Mouse (Mus musculus): Measurements from ENCODE around the gene Il18r1. TPM values are rescaled to one million over a fixed set of nuclear protein-coding genes. Genes with fewer than 3 reads are reported as not detected.
A peak's percentile ranks its signal among the peaks of the same experiment; 100 is the strongest.

Il18r1 gene
- total RNA-seq, 2 experiments from 2014 or later: 1.4 to 2.1 TPM

GRCm38 (mm10) chr1:40494594-40494993 is 29.2 kb downstream of the Il18r1 start:
- no peak for DNase-seq

DNA sequence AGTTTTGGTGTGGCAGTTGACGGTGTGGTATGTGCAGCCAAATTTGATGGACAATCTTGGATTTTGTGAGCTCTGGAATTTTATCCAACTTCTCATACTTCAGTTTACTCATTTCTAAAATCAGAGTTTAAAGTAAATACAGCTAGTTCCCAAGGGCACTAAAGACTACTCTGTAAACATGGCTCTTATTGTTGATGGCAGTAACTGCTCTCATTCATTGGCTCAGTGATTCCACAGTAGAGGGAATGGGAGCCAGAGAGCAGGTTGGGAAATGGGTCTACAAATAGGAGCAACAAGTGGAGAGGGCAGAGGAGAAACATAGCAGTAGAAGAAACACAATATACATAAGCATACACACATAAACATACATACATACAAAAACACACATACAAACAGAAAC is 34.4 kb downstream of the Il18r1 start:
- DNase-seq: no peak

- no peak for DNase-seq
Measured at GRCm38 (mm10) chr1:40501126-40501525, 35.8 kb downstream of the Il18r1 start.

GRCm38 (mm10) chr1:40501546-40502398 is 36.4 kb downstream of the Il18r1 start:
- no peak for DNase-seq

DNA sequence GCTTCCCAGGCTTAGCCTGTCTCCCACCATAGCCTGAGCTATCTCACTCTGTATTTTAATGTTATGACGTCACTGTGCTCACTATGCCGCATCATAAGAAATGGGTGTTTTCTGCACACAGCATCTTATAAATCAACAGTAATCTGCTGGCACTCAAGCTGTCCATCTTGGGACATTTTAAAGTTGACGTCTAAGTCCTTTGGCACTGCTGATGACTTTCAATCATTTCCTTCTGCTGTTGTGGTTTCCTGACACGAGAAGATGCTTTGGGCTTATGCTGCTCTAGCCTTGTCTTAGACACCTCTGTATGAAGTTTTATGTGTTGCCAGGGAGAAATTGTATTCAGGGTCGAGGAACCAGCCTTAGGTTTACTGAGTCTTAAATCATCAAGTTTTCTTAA is 39.2 kb downstream of the Il18r1 start:
- DNase-seq: no peak

DNA sequence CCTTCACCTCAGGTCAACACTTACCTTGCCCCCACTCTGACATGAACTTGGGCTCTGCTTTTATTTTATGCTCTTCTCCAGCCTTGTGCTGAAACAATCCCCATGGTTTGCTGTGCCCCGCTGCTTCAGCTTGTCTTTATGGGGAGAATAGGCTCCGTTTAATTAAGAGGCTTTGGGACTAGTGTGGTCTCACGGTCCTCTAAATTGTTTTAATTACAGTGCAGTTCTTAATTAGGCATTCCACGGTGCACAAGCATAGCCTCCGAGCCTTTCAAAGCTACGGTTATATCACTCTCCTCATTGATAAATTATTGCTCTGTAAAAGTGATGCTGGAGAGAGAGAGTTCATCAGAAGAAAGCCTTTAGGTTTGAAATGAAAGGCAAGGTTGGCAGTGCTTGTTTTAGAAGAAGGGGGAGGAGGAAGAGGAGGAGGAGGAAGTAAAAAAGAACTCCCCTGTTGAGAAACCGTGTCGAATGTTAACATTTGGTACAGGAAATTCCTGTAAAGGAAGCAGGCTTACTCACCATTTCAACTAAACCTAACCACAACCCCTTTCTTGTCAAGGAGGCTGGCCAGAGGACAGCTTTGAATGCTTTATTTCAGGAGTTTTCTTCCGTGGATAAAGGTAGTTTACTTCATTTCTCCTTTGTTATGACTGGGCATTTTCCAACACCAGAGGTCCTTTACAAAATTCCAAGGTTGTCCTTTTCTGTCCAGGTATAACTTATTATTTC is 49.7 kb downstream of the Il18r1 start, which contains the start of gene Il18rap:
Il18rap (plus strand) TSS at position 512 of the 735 bp plus-strand sequence.
- DNase-seq: peak in 1 of 2 experiments; percentile 1

GRCm38 (mm10) chr1:40516364-40516763 is 51.0 kb downstream of the Il18r1 start:
- no peak for DNase-seq

DNA sequence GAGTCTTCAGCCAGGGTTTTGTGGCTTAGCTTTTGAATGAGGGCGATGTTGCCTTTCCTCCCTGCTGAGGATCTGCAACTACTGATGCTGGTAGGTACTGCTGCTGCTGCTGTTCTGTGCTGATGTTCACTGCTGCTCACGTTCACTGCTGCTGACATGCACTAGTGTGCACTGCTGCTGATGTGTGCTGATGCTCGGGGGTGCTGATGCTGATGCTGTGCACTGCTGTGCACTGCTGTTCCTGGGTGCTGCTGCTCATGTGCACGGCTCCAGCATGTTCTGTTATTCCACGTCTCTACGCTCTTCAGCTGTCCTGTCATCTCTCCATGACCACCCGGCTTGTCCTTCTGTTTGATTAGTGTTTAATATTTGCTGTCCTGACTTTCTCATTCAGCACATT is 57.6 kb downstream of the Il18r1 start:
- DNase-seq: no peak

GRCm38 (mm10) chr1:40523971-40524722 is 58.8 kb downstream of the Il18r1 start:
- DNase-seq: no peak

DNA sequence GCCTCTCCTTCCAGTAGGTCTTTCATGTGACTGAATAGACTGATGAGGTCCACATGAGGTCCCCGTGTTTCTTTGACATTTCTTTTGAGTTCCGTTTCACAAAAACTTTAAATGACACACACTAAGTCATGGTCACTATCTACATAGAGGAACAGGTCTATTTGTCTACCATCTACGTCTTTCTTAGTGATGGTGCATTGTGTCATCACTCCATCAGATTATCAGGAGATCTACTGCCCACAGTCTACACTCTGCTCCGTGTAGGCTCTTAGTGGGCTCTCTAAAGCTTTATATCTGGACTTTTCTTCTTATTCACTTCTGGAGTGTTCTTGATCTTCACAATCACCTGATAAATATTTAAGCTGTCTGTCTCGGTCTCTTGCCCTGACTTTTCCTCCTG is 63.9 kb downstream of the Il18r1 start:
- DNase-seq: no peak

DNA sequence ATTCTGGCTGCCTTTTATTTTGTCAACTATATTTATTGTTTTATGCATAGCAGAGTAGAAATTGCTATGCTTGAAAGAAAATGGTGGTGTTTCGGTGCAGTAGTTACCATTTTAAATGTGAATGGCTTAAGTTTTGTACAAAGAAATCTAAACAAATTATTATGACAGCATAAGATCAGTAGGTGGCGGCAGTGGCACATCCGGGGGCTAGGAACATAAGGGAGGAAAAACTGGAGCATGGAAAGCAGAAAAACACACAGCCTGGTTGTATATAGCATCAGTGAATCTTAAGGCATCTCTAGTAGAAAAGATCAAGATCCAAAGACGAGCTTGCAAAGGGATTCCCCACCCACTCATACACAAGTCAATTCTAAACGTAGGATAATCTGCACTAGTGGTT is 72.2 kb downstream of the Il18r1 start:
- peak in 1 of 2 experiments; percentile 17 for DNase-seq

GRCm38 (mm10) chr1:40544650-40545049 is 79.3 kb downstream of the Il18r1 start:
- DNase-seq: peak; percentile 43 to 76

DNA sequence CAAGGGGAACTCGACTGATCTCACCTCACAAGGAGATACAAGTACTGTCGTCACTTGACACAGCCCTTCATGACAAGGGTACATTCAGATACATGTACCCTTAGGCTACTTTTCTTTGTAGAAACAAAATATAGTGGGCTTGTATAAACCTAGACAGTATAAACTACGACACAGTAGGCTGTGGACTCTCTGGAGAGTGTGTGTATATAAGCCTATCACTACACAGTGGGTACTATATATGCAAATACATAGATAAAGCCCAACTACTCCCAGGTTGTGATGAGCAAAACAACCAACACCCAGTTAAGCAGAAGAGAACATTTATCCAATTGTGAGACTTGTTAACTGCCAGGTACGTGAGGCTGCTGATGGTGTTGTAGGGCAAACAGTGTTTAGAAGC is 81.3 kb downstream of the Il18r1 start:
- DNase-seq: no peak

- no peak for DNase-seq
Measured at GRCm38 (mm10) chr1:40547064-40547572, 81.8 kb downstream of the Il18r1 start.

DNA sequence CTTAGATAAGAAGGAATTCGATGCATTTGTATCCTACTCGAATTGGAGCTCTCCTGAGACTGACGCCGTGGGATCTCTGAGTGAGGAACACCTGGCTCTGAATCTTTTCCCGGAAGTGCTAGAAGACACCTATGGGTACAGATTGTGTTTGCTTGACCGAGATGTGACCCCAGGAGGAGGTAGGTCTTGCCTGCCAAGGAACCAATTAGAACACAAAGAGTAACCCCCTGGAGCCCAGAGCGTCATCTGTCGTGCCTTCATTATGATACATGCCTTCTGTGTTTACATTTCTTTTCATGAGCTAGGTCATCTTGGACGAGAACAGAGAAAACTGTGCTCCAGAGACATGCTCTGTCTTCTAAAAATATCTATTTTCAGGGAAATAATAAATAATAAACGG is 82.4 kb downstream of the Il18r1 start:
- no peak for DNase-seq

Other genes with a start within 250 kb of the Il18r1 start
- 1 to 10 TPM; 5.6 to 6.3 TPM for gene Il1r1, start 240.5 kb upstream of the Il18r1 start, total RNA-seq (2021)
- under 1 TPM; 0.55 to 0.87 TPM for gene Il1rl2, start 140.9 kb upstream of the Il18r1 start, total RNA-seq (2021)
- gene Il1rl1, start 36.0 kb upstream of the Il18r1 start, total RNA-seq (2021): under 1 TPM; 0.75 to 0.99 TPM
- under 1 TPM in 1 of 2 experiments, not detected in 1; 0.39 TPM for gene Il18rap, start 49.8 kb downstream of the Il18r1 start, total RNA-seq (2021)
- gene Slc9a4, start 114.5 kb downstream of the Il18r1 start, total RNA-seq (2021): under 1 TPM in 1 of 2 experiments, not detected in 1; 0.21 TPM
- 1 to 10 TPM; 2.7 to 2.8 TPM for gene Slc9a2, start 215.0 kb downstream of the Il18r1 start, total RNA-seq (2021)